Mouse (Mus musculus) G1E (cell line): ENCODE data around the gene Prr15l. TPM values are rescaled to one million over a fixed set of nuclear protein-coding genes. Genes with fewer than 3 reads are reported as not detected.
A peak's percentile ranks its signal among the peaks of the same experiment; 100 is the strongest.

Experiments
- ATAC-seq: 2 replicates; pipeline ENCODE4 v1.8.0; 2016; ENCODE audit warnings: mild to moderate bottlenecking; ENCODE audit not compliant: insufficient number of reproducible peaks, poor library complexity, low FRiP score, severe bottlenecking; ENCODE audit errors: extremely low read depth
- DNase-seq: peaks from one replicate; pipeline ENCODE4 v3.0.0; 2012; ENCODE audit warnings: low spot score
- H3K27me3 ChIP-seq: 2 replicates; pipeline ENCODE4 v1.6.1; 2012; ENCODE audit warnings: mild to moderate bottlenecking, low read length, inconsistent platforms; ENCODE audit not compliant: insufficient read depth
- H3K36me3 ChIP-seq: replicated peaks from 2 replicates; pipeline ENCODE3; 2012; ENCODE audit warnings: mild to moderate bottlenecking, inconsistent platforms
- H3K4me1 ChIP-seq: 2 replicates; pipeline ENCODE4 v1.6.1; 2012; ENCODE audit warnings: low read depth, low read length, inconsistent platforms, mixed read lengths; ENCODE audit not compliant: insufficient read depth
- H3K4me3 ChIP-seq: 2 replicates; pipeline ENCODE4 v1.5.1; 2012; ENCODE audit warnings: low read depth, mild to moderate bottlenecking, inconsistent platforms, low read length, moderate library complexity, mixed read lengths
- H3K9me3 ChIP-seq: replicated peaks from 2 replicates; pipeline ENCODE4 v1.6.1; 2012; ENCODE audit warnings: inconsistent platforms
- CTCF ChIP-seq: IDR thresholded peaks from 2 replicates; pipeline ENCODE4 v1.5.1; 2012; ENCODE audit warnings: low read depth, low read length, inconsistent platforms, mixed read lengths
- GATA1 ChIP-seq: IDR thresholded peaks from 2 replicates; pipeline ENCODE4 v1.6.1; 2012; ENCODE audit warnings: borderline replicate concordance, low read length, inconsistent platforms, mixed read lengths
- GATA2 ChIP-seq: IDR thresholded peaks from 2 replicates; pipeline ENCODE4 v1.6.1; 2012; ENCODE audit warnings: low read depth, low read length, inconsistent platforms, borderline replicate concordance
- POLR2AphosphoS5 ChIP-seq: IDR thresholded peaks from 2 replicates; pipeline ENCODE4 v1.6.1; 2012; ENCODE audit warnings: low read depth, low read length, inconsistent platforms; ENCODE audit not compliant: insufficient replicate concordance
- TAL1 ChIP-seq: conservative IDR thresholded peaks from 2 replicates; pipeline ENCODE4 v1.6.1; 2012; ENCODE audit warnings: low read depth, low read length, inconsistent platforms, mixed read lengths
- polyA plus RNA-seq: library from polyadenylated mRNA; stranded (reverse); fragments of >175 nt; gene quantifications from 2 replicates; pipeline ENCODE4 v1.2.3, GENCODE M21; 2012
- total RNA-seq, 2 experiments: library from RNA; stranded (forward) in 1 of 2; stranded (reverse) in 1 of 2; fragments of 200-1000 nt in 1 of 2; fragments of >200 nt in 1 of 2; fragmentation: Nextera tagmentation in 1 of 2; gene quantifications; 2 replicates each; pipeline ENCODE4 v1.2.3; 2014 to 2017

Gene Prr15l
- total and polyA plus RNA-seq, 3 experiments = 0.05 to 0.17 TPM; not detected in 1

- no peak for ATAC-seq
- peaks cover 89% of the 10 kb centered on the region for H3K36me3 ChIP-seq
- no peak for DNase-seq
- H3K4me1 ChIP-seq = peaks cover 77% of the 10 kb centered on the region
- TF ChIP-seq POLR2AphosphoS5 (no peak), CTCF (no peak), GATA2 (no peak), TAL1 (no peak), GATA1 (no peak)
- H3K4me3 ChIP-seq = no peak overlapping the region; the same call in 1 of the 2 replicates
- no peaks in the 10 kb centered on the region for H3K9me3 ChIP-seq
- H3K27me3 ChIP-seq = no peaks in the 10 kb centered on the region
These were observed 39.1 kb downstream of the Prr15l start for GRCm38 (mm10) chr11:96966914-96967543.

DNA sequence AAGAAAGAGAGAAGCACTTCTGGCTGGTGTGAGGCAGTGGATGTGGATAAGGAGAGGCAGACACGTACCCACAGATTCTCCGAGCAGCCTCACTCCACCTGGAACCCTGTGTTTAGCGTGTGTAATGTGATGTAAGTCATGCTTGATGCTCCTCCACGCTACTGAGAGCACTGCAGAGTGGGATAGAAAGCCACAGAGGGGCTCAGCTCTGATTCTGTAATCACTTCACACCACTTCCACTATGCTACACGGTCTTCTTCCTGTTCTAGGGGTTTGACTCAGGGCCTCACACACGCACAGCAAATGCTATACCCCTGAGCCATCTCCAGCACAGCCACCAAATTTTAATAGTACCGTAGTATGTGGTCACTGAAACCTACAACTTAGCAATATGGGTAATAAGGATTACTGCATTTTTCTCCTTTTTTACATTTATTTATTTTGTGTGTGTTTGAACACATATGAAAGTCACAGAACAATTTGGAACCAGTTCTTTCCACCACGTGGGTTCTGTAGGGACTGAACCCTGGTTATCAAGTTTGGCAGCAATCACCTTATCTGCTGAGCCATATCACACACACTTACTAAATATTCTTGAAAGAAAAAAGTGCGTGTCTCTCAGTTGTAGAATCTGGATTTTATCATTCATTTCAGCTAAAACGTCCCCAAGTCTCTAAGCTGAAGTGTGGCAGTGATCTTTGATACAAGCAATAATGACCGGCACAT is 39.8 kb downstream of the Prr15l start:
- Histone ChIP-seq H3K27me3 (no peaks in the 10 kb centered on the region), H3K36me3 (peaks cover 87% of the 10 kb centered on the region), H3K9me3 (no peaks in the 10 kb centered on the region), H3K4me1 (peaks cover 77% of the 10 kb centered on the region), H3K4me3 (peak overlapping the region; percentile 20; the same call in 1 of the 2 replicates)
- DNase-seq = no peak
- TF ChIP-seq TAL1 (peak; percentile 18; the same call in 1 of the 2 replicates), POLR2AphosphoS5 (no peak; the same call in 1 of the 2 replicates), GATA1 (no peak), GATA2 (no peak)
- no peak for ATAC-seq

GRCm38 (mm10) chr11:96968476-96968875 is 40.6 kb downstream of the Prr15l start:
- H3K9me3 ChIP-seq = no peaks in the 10 kb centered on the region
- no peak for DNase-seq
- peaks cover 72% of the 10 kb centered on the region for H3K4me1 ChIP-seq
- H3K36me3 ChIP-seq = peaks cover 86% of the 10 kb centered on the region
- no peaks in the 10 kb centered on the region for H3K27me3 ChIP-seq
- ATAC-seq = no peak
- peak overlapping the region; percentile 34; the same call in 1 of the 2 replicates for H3K4me3 ChIP-seq
- 0 out of 2 replicates have a peak, but pooled peaks have one; percentile 9 for TF ChIP-seq POLR2AphosphoS5
- no peak for TF ChIP-seq GATA1
- TF ChIP-seq CTCF = no peak
- TF ChIP-seq GATA2 = no peak

GRCm38 (mm10) chr11:96969280-96969722 is 41.4 kb downstream of the Prr15l start:
- Histone ChIP-seq H3K36me3 (peaks cover 86% of the 10 kb centered on the region), H3K4me1 (peaks cover 72% of the 10 kb centered on the region), H3K4me3 (no peak overlapping the region; the same call in 1 of the 2 replicates)

GRCm38 (mm10) chr11:96969746-96970145 is 41.8 kb downstream of the Prr15l start:
- H3K27me3 ChIP-seq = no peaks in the 10 kb centered on the region
- TF ChIP-seq TAL1 (no peak), CTCF (no peak), GATA1 (no peak), GATA2 (no peak), POLR2AphosphoS5 (no peak)
- ATAC-seq (no peak), DNase-seq (no peak)
- no peaks in the 10 kb centered on the region for H3K9me3 ChIP-seq
- no peak overlapping the region; the same call in 1 of the 2 replicates for H3K4me3 ChIP-seq
- H3K36me3 ChIP-seq = peaks cover 82% of the 10 kb centered on the region
- peaks cover 74% of the 10 kb centered on the region for H3K4me1 ChIP-seq

More at GRCm38 (mm10) chr11:96969280-96969722, 41.4 kb downstream of the Prr15l start:
- DNase-seq = no peak
- ATAC-seq = no peak; the same call in 1 of the 2 replicates
- Histone ChIP-seq H3K9me3 (no peaks in the 10 kb centered on the region), H3K27me3 (no peaks in the 10 kb centered on the region)
- TF ChIP-seq GATA1 = no peak

- peaks cover 76% of the 10 kb centered on the region for H3K4me1 ChIP-seq
- no peaks in the 10 kb centered on the region for H3K9me3 ChIP-seq
- DNase-seq = no peak
- ATAC-seq = no peak
- TF ChIP-seq GATA2 = no peak
- TF ChIP-seq GATA1 = no peak
- TF ChIP-seq POLR2AphosphoS5 = no peak; the same call in 1 of the 2 replicates
- TF ChIP-seq CTCF = no peak
- no peak for TF ChIP-seq TAL1
- H3K27me3 ChIP-seq = no peaks in the 10 kb centered on the region
- H3K36me3 ChIP-seq = peaks cover 79% of the 10 kb centered on the region
- H3K4me3 ChIP-seq = no peak overlapping the region
These were observed 42.4 kb downstream of the Prr15l start for GRCm38 (mm10) chr11:96970341-96970740.
